Mouse (Mus musculus) cerebellum, postnatal 10 days (tissue): ENCODE results near the gene Dolpp1.
A peak's percentile ranks its signal among the peaks of the same experiment; 100 is the strongest.

Experiments used
- DNase-seq, 2 experiments: peaks; one replicate each; pipeline ENCODE4 v3.0.0; 2021; ENCODE audit warnings: mixed read lengths in 2 of 2

The Dolpp1 gene

DNA sequence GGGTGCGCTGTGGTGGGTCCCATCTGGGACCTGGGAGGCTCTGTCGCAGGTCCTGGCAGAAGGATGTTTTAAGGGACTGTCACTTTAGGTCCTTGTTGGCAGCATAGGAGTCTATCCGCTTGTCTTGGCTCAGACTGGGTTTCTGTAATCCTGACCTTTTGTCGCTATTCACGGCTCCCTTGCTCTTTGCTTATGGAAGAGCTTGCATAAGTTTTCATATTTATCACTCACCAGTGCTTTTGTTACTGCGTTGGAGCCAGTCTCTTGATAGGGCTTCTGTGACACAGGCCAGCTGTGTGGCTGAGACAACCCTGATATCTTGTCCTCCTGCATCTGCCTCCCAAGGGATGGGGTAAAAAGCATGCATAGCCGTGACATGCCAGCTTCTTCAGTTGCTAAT is 12.7 kb upstream of the Dolpp1 start:
- no peak for DNase-seq

DNA sequence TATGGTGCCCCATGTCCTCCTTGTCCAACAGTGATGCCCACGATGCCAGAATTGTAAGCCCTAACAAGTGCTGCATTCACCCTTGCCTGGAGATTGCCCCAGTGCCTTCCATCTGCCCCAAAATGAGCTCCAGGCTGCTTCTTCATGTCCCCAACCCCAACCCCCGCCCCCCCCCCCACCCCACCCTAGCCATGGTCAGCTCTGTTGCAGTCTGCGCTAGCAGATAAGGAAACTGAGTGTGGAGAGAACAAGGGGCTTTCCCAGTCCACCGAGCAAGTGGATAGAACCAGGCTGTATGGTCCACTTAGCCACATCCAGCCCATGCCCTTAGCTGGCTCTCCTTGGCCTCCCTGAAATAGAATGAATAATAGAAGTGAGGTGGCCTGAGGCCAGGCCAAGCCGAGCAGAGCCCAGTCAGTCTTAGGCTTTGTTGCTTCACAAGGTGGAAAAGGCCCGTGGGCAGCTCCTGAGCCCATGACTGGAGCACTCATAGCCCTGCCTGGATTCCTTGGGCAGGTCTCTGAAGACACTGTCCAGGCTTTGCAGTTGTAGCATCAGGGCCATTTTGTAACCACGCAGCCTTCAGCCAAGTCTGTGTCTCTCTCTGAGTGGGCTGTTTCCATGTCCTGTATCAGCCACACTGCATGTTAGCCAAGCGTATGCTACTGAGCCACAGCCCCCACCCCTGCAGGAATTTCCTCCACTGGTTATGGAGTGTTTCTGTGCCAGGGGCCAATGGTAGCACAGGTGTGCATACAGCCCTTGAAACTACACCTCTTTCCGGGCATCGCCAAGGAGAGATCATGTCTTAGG is 11.3 kb upstream of the Dolpp1 start:
- no peak for DNase-seq

DNA sequence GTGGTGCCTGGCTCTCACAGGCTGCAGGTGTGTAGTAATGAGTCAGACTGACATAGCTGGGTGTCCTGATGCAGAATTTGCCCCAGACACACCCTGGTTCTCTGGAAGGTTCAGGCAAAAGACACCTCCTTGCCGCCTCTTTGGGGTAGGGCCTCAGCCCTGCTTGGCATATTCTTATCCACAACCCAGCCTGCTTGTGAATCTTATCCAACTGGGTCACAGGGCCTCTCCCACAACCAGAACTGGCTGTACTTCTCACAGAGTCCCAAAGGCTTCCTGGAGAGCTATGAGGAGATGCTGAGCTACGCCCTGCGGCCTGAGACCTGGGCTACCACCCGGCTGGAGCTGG is 10.7 kb upstream of the Dolpp1 start:
- DNase-seq = no peak

DNA sequence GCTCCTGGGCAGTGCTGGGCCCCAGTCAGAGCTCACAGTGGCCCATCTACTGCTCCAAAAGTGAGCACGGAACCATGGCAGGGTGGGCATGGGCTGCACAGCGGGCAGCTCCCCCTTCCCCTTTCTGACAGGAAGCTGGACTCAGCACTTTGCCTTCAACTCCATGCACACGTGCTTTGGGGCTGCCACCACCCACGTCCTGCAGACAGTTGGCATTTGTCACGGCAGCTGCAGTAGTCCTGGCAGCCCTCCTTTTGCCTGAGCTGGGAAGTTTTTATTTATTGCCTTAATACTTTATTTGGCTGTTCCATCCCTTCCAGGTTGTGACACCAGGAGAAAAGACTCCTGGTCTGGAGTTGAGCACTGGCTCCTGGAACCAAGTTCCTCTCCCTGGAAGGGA is 7.2 kb upstream of the Dolpp1 start:
- no peak for DNase-seq

DNA sequence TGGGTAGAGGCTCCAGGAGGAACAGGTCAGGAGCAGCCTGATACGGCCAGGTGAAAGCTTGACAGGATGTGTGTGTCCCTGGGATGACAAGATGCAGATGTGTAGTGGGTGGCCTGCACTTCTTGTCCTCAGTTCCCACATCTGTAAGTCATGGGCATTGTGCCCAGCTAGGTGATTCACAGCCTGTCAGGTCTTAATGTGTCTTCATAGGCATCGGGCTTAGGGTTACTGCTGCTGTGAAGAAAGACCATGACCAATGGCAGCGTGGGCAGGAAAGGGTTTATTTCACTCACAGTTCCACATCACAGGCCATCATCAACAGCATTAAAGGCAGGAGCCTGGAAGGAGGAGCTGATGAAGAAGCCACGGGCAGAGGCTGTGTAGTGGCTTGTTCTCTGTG is 6.5 kb upstream of the Dolpp1 start:
- no peak for DNase-seq

DNA sequence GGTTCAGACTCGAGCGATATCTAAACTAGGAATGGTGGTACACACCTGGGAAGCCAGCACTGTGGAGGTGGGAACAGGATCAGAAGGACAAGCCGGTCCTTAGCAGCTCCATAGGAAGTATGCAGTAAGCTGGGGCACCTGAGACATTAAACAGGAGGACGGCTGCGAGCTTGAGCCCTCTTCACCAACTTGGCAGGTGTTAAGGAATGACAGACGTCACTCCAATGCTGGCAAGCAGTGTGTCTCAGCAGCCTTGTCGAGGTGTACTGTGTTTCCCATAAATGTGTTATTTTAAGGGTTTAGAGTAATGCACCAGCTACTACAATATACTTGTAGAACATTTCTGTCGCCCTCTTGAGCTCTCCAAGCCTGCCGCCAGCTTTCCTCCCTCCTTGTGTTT is 5.1 kb upstream of the Dolpp1 start:
- no peak for DNase-seq

DNA sequence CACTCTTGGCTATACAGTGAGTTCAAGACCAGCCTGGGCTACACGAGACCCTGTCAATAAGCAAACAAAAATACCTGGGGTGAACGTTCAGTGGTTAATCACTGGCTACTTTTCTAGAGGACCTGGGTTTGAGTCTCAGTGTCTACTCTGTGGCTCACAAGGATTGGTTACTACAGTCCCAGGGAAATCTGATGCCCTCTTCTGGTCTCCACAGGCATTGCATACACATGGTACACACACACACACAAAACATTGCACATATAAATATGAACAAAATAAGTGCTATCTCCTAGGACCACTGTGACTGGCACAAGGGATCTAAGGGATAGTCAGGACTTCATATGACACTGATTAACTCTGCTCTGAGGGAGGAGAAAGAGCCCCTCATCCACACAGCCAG is 3.1 kb upstream of the Dolpp1 start:
- DNase-seq = no peak

DNA sequence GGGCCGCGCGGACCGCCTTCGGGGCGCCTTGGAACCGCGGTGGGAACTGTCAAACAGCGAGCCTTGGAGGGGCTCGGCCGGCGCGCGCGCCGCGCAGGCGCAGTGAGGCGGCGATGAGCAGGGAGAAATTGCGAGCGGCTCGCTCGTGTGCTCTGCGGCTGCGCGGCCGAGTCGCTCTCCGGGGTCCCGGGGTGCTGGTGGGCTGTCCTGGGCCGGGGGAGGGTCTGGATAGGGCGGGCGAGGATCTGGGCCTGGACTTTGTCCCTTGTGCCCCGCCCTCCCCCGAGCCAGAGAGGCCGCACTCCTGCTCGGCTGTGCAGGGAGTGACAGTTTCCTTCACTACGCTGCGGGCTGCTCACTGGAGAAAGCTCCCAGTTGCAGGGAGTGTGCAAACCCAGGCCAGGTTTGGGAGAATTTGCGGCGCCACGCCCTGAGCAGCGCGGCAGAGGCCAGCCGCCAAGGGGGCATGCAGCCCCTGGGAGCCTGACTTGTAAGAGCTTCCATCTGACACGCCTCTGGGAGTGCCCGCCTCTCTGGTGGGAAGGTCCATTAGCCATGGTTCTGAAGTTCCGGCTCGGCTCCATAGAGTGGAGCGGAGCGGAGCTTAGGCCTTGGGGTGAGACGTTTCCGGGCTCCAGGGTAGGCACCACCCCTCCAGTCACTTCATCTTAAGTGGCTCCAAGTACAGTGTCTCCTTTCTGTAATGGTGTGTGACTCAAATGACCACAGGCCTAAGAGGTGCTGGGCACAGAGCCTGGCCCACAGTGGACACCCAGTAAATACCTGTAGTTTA is 719 bp downstream of the Dolpp1 start:
- DNase-seq = peak; percentile 93 to 94

DNA sequence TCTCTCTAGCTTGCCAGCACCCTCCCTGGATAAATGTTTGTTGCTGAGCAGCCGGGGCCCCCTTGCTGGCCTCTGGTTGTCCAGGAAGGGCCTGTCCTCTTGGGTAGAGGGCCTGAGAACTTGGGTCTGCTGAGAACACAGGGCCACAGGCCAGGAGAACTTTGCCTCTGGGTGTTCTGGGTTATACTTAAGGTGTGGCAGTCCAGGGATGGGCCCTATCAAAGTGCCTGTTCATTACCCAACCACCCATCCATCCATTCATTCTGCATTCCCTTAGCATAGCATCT is 1.3 kb downstream of the Dolpp1 start:
- no peak for DNase-seq

DNA sequence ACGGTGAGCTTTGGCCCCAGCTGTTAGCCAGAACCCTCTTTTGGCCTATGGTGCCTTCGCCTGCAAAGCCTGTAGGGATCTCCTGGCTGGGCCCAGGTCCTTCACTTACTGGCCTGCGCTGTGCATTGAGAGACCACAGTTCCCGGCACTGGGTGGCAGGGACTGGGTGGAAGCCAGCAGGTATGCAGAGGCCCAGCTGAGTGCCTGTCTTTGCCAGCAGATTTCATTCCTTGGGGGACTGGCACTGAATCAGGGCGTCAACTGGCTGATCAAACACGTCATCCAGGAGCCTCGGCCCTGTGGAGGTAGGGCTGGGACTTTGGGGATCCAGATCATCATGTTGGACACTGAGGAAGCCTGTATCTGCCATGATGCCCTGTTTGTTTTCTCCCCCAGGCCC is 3.7 kb downstream of the Dolpp1 start:
- DNase-seq = no peak

DNA sequence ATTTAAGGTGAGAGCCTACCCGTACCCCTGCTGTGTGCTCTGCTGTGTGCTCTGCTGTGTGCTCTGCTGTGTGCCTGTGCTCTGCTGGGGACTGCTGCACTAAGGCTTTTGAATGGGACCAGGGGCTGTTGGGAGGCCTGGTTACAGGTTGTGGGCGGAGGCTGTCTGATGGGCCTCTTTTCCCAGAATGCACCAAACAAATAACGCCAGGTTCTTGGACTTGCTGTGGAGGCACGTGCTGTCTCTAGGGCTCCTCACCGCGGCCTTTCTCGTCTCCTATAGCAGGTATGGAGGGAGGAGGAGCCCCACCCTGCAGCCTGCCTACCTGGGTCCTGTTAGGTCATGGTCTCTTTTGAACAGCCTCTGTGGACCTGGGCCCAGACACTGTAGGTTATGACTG is 4.2 kb downstream of the Dolpp1 start:
- DNase-seq = no peak

DNA sequence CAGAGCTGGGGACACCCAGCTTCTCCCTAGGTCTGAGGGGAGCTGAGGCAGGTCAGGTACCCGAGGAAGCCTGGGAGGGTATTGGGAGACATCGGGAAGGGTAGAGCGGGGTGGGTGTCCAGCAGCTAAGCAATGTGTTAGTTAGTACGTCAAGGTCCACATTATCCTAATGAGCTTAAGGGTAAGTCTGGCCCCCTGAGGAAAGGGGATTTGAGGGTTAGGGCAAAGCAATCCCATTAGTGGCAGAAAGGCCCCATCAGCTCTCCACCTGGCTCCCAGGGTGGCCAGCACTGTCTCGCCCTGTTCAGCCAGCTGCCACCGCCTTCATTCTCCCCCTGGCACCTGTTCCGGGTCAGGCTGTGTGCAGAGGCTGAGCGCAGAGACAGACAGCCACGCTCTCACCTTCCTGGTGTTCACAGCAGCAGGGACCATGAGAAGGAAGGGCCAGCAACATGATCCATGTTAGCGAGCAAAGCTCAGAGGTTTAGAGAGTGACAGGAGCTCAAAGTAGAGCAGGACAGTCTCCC is 6.0 kb downstream of the Dolpp1 start:
- DNase-seq = no peak

DNA sequence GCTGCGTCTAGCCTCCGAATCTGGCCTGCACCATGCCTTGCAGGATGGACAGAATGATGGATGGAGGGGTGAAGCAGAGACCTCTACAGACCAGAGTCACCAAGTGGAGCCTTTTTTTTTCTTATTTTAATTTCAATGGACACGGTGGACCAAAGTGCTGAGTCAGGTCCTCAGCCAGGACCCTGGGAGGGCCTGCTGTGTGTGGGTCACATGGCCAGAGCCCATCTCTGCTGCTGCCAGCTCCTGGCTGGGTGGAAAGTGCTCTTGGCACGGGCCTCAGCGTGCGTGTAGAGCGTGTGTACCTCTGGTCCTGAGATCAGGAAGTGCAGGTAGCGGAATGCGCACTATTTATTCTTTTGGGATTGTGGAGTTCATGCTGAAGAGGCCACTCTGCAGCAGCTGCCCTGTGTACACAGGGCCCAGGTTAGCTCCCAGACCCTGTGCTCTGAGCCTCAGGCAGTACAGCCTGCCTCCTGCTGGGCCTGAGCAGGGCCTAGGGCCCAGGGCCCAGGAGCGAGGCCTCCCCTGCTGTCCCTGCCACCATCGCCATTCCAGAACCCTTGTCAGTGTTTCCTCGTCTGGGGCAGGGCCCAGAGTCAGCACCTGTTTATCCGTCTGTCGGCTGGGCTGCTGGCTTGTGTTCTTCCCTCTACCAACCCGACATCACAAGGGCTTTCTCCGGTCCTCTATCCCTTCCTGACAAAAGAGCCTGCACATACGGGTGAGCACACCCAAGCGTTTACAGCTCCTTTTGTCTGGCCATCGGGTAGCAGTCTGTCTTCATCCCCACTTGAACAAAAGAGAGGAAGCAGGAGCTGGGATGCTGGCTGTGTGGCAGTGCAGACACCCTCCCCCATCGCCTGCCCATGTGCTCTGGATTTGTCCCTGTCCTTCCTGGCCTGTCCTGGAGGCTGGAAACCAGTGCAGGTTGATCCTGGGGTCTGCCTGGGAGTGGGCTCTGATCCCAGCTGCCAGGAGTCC is 7.4 kb downstream of the Dolpp1 start:
- DNase-seq = peak; percentile 66 to 75

DNA sequence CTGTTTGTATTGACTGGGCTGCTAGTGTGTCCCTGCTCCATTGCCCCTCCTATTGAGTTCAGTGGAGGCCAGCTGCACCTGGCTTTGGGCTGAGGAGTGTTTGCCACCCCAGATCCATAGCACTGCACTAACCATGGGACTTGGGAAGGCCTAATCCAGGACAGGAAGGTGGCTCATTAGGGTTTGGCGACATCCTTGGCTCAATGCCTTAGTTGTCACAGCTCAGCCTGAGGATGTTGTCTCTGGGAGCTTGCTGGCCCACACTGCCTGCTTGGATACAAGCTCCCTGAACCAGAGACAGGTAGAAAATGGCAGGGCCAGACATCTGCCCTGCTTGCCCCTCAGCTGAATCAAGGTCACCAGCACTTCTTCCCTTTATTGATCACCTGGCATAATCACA is 9.5 kb downstream of the Dolpp1 start:
- DNase-seq = peak in 1 of 2 experiments; percentile 49

DNA sequence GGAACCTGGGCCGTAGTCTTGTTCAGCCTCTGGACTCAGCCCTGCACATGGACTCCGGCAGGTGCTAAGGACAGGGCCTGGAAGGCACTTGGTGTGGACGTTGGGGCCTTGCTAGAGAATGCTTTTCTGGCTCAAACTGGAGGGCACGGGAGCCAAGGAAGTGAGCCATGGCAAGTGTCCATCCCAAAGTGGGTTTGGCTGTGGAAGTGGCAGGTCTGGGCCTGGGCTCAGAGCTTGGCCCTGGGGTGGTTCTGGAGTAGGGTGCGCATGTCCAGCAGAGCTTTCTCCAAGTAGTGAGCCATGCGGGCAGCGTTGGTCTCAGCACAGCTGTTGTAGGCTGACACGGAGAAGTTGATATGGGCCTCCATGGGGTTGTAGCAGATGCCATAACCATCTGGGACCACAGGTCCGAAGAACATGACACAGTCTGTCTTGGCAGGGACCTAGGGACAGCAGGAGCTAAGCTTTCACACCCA is 10.3 kb downstream of the Dolpp1 start:
- peak; percentile 74 to 80 for DNase-seq

DNA sequence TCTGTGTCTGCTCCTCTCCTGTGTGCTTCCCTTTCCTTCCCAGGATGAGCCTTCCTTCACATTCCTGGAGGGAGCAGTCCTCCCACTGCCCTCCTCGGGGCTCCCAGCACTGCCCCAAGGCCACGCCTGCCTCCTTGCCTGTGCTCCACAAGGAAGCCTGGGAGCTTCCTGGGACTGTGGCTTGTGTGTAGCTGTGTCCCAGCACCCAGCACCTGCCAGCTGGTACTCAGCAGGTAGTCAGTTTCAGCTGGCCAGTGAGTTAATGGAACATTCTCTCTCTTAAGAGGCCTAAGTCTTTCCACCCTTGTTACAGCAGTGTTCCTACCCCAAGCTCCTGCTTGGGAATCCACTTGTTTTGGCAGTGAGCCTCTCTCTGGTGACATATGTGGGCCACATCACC is 10.8 kb downstream of the Dolpp1 start:
- peak; percentile 45 to 58 for DNase-seq

DNA sequence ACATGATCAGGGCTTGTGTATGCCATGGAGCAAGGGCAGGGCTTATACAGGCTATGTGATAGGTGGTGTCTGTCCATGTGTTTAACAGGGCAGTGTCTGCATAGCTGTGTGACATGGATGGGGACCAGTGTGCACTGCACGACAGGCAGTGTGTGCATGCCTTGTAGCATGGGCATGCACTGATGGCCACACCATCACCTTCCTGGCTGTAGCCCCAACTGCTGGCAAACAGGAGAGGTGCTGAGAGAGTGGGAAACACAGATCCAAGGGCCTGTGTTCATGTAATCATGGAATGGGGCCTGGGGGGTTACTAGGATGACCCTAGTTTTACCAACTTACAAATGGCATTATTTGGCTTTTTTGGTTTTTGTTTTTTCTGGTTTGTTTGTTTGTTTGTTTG is 11.8 kb downstream of the Dolpp1 start:
- DNase-seq = peak; percentile 57 to 63

DNA sequence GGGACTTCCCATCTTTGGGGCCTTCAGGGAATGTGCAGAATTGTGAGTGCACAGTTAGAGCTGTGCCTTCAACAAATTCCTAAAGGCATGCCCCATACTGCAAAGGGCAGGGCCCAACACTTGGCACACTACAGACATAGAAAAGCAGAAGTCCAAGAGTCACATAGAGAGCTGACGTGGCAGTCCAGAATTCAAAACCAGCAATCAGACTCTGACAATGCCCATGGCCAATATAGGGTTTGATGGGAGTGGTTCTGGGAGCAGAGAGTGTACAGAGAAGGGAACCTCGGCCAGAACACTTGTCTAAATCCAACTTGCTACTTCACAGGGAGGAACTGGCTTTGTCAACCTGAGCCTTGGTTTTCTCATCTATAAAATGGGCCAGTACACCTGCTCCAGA is 15.2 kb downstream of the Dolpp1 start:
- DNase-seq = no peak

DNA sequence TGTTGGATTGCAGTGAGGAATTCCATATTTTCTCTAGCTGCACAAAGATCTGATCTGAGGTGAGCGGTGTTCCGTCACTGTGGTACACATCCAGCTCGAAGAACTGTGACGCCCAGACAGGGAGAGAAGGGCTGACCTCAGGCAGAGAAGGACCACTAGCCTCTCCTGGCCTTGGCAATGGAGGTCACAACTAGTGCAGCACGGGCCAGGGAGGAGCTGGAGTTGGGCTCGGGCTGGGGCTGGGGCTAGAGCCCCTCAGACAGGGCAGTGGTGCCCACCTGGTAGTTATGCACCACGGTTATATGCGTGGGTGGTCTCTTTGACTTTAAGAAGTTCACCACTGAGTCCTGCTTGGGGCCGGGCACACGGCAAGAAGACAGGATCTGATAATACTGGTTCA is 15.7 kb downstream of the Dolpp1 start:
- DNase-seq = no peak

DNA sequence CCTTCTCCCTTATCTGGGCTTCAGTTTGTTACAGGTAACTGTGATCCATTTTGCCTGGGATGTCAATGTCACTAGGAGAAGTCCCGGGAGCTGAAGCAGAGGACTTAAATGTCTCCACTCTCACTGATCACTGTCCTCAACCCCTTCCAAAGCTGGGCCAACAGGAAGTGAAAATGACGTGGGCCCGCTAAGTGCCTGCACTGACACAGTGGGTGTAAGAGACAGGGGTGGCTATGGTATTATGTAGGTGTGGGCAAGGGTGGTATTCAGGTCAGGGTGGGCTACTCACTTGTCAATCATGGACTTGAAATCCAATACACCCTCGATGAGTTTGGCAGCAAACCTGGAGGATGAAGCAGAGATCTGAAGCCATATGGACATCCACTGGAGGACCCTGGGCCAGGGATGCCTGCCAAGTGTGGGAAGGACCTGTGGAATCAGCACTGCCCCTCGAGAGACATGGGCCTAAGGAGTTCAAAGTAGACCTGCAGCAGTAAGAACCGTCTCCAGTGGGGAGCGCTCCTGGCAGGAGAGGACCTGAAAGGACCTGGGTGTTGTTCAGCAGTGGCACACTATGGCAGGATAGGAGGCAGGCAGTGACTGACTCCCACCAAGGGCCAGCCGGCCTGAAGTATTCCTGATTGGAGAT is 16.5 kb downstream of the Dolpp1 start:
- peak in 1 of 2 experiments; percentile 52 for DNase-seq

DNA sequence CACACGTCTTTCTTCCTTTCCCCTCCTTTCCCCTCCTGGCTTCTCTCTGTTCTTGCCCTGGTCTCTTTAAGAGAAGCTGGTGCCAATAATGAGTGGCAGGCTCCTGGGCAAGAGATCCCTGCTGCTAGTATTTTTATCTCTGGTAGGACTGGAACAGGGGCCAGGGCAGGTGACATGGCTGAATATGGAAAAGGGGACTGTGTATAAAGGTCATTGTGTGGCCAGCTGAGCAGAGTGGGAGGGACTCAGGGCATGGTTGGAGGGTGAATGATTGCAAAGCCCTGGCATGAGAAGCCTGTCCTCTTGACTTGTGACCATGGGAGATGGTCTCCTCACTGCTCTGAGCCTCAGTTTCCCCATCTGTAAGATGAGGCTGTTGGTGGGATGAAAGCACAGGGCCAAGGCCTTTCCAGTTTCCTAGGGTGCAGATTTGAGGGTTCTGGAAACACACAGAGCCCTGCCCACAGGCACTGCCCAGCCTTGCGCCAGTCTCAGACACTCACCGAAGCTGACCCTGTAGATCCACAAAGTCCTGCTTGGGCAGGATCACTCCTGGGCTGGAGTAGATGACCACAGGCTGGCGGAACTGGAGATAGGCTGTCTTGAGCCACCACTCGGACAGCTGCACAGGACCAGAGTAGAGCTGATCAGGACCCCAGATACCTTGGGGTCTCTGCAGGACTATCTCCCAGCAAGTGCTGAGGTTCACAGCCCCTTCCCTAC is 17.6 kb downstream of the Dolpp1 start:
- no peak for DNase-seq
